Mouse (Mus musculus): Measurements from ENCODE around the gene Olfr980. TPM values are rescaled to one million over a fixed set of nuclear protein-coding genes. Genes with fewer than 3 reads are reported as not detected.
"Not testable (repeated sequence)": the region's sequence is repeated elsewhere in the genome, so short reads cannot be mapped to it uniquely, and the experiment has no call there.

Olfr980 gene
- polyA plus RNA-seq (2015; fragmentation: Nextera tagmentation; extraction: Ambion mirVana): not detected in 2 replicates

DNA sequence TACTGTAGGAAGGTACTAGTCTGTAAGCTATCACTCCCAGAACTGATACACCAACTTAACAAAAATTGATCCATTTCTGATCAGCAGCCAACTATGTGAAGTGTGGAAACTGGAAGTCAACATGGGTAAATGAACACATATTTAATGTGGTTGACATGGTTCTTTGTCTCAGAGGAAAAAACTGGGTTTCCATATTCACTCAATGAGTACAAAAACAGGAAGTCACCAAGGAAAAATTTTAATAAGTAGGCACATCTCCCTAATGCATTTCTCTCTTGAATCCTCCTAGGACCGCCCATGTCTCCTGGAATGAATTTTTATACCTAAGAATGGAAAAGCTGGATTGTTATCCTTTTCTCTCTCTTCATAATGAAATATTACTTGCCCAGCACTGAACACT lies at the start of gene Olfr980:
Gene Olfr980 (minus strand): TSS at position 101 of the 400 bp plus-strand sequence.
- ATAC-seq: no peak
- Histone ChIP-seq H3K9ac (replicated peaks; ENCODE audit: low read depth, low read length) (no peak within 1 kb of the TSS), H3K4me3 (replicated peaks; ENCODE audit: low read length) (no peak within 1 kb of the TSS), H3K9me3 (ENCODE audit: control insufficient read depth, low read length) (no peaks in the 10 kb centered on the region), H3K27ac (ENCODE audit: low read length) (no peak within 1 kb of the TSS), H3K4me2 (ENCODE audit: low read length) (no peak within 1 kb of the TSS), H3K4me1 (replicated peaks; ENCODE audit: control insufficient read depth, insufficient read depth, low read length) (no peaks in the 10 kb centered on the region), H3K36me3 (ENCODE audit: control insufficient read depth, insufficient read depth) (no peaks in the 10 kb centered on the region), H3K27me3 (replicated peaks; ENCODE audit: control insufficient read depth, insufficient read depth, low read length) (no peaks in the 10 kb centered on the region)
- WGBS: 93% methylated on average over 1 of the region's 1 CpGs

DNA sequence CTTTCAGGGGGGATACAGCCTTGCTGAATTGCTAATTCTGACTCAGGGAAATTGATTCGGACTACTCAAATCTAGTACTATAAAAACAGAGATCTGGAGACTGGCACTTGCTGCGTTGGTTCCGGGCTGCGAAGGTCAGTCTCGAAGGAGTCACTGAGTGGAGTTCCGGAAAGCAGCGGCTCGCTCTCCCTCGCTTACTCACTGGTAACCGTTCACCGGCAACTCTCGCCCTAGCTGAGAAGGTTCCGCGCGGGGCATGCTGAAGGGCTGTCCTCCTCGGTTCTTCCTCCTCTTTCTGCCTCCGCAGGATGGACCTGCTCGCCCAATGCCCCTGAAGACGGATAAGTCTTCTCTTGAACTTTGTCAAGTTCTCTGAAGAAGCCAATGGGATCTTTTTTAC lies 40.8 kb upstream of the Olfr980 start:
- Histone ChIP-seq H3K9ac (replicated peaks; ENCODE audit: low read depth, low read length) (no peak overlapping the region), H3K9me3 (ENCODE audit: control insufficient read depth, low read length) (no peaks in the 10 kb centered on the region), H3K4me3 (replicated peaks; ENCODE audit: low read length) (no peak overlapping the region), H3K27ac (ENCODE audit: low read length) (no peak overlapping the region), H3K4me2 (ENCODE audit: low read length) (no peak overlapping the region), H3K36me3 (ENCODE audit: control insufficient read depth, insufficient read depth) (no peaks in the 10 kb centered on the region), H3K4me1 (replicated peaks; ENCODE audit: control insufficient read depth, insufficient read depth, low read length) (no peaks in the 10 kb centered on the region), H3K27me3 (replicated peaks; ENCODE audit: control insufficient read depth, insufficient read depth, low read length) (no peaks in the 10 kb centered on the region)
- ATAC-seq: no peak
- 95% methylated on average over 19 of the region's 19 CpGs for WGBS

DNA sequence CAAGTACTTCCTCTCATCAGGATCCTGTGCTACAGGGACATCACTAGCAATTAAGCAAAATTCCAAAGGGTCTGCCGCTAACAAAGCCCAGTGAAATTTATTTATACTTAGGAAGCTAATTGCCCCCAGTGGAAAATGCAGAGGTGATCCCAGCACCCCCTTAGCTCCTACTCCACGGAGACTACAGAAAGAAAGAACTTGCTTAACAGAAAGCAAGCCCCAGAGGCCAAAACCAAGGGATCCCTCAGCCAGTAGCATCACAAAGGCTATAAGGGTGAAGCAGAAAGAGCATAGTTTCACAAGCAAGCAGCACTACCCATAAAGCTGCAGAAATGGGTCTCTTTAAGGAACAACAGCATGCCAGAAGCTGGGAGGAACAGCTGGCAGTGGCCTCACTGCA lies 11.8 kb upstream of the Olfr980 start, which contains the start of gene Olfr981:
Gene Olfr981 (plus strand): TSS at position 301 of the 400 bp plus-strand sequence.
- no peaks in the 10 kb centered on the region for H3K36me3 ChIP-seq (ENCODE audit: control insufficient read depth, insufficient read depth)
- H3K9me3 ChIP-seq (ENCODE audit: control insufficient read depth, low read length): no peaks in the 10 kb centered on the region
- no peak within 1 kb of the TSS for H3K4me2 ChIP-seq (ENCODE audit: low read length)
- no peak within 1 kb of the TSS for H3K4me3 ChIP-seq (replicated peaks; ENCODE audit: low read length)
- no peaks in the 10 kb centered on the region for H3K27me3 ChIP-seq (replicated peaks; ENCODE audit: control insufficient read depth, insufficient read depth, low read length)
- no peaks in the 10 kb centered on the region for H3K4me1 ChIP-seq (replicated peaks; ENCODE audit: control insufficient read depth, insufficient read depth, low read length)
- H3K9ac ChIP-seq (replicated peaks; ENCODE audit: low read depth, low read length): no peak within 1 kb of the TSS
- no peak for ATAC-seq
- H3K27ac ChIP-seq (ENCODE audit: low read length): no peak within 1 kb of the TSS
- WGBS: 68% methylated on average over 2 of the region's 2 CpGs

DNA sequence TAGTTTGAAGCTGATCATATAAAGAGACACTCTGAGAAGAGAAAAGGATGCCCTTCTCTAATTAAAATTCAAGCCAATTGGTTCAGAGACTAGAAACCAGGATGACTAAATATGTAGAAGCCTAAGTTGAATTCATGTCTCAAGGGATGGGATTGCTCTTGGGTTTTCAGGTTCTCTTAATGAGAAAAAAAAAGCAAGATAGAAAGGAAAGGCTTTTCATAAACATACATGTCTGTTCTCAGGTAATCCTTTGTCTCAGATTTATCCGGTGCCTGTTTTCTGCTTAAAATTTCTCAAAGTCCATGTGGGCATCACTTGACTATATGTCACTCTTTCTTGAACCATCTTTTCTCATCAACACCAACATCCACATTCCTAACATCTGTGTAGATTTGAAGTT lies 6.0 kb downstream of the Olfr980 start, which contains the start of gene Olfr979:
Gene Olfr979 (minus strand): TSS at position 101 of the 400 bp plus-strand sequence.
- H3K27ac ChIP-seq (ENCODE audit: low read length): no peak within 1 kb of the TSS
- H3K36me3 ChIP-seq (ENCODE audit: control insufficient read depth, insufficient read depth): no peaks in the 10 kb centered on the region
- no peak within 1 kb of the TSS for H3K4me3 ChIP-seq (replicated peaks; ENCODE audit: low read length)
- H3K4me1 ChIP-seq (replicated peaks; ENCODE audit: control insufficient read depth, insufficient read depth, low read length): no peaks in the 10 kb centered on the region
- H3K9ac ChIP-seq (replicated peaks; ENCODE audit: low read depth, low read length): no peak within 1 kb of the TSS
- no peaks in the 10 kb centered on the region for H3K9me3 ChIP-seq (ENCODE audit: control insufficient read depth, low read length)
- H3K4me2 ChIP-seq (ENCODE audit: low read length): no peak within 1 kb of the TSS
- WGBS: 97% methylated on average over 1 of the region's 1 CpGs
- no peaks in the 10 kb centered on the region for H3K27me3 ChIP-seq (replicated peaks; ENCODE audit: control insufficient read depth, insufficient read depth, low read length)
- no peak for ATAC-seq

DNA sequence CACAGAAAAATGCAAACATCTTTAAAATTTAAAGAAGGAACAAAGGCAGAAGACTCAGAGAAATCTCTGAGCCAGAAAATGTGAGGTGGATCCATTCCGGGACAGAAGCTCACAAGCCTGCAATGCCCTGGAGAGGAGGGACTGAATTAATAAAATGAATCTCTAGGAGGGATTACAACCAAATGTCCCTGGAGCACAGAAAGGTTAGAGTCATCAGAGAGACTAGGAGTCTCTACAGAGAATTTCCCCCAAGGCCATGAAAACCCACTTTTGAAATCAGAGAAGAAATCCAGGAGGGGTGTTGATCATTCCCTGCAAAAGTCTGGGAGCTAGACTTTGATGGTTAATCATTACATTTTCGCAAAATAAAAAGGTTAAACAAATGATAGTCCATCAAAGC lies 17.6 kb downstream of the Olfr980 start, which contains the start of gene Olfr978:
Gene Olfr978 (plus strand): TSS at position 301 of the 400 bp plus-strand sequence.
- Histone ChIP-seq H3K27ac (ENCODE audit: low read length) (no peak within 1 kb of the TSS), H3K36me3 (ENCODE audit: control insufficient read depth, insufficient read depth) (no peaks in the 10 kb centered on the region), H3K9me3 (ENCODE audit: control insufficient read depth, low read length) (no peaks in the 10 kb centered on the region), H3K4me1 (replicated peaks; ENCODE audit: control insufficient read depth, insufficient read depth, low read length) (no peaks in the 10 kb centered on the region), H3K9ac (replicated peaks; ENCODE audit: low read depth, low read length) (no peak within 1 kb of the TSS), H3K27me3 (replicated peaks; ENCODE audit: control insufficient read depth, insufficient read depth, low read length) (no peaks in the 10 kb centered on the region), H3K4me3 (replicated peaks; ENCODE audit: low read length) (no peak within 1 kb of the TSS), H3K4me2 (ENCODE audit: low read length) (no peak within 1 kb of the TSS)
- 86% methylated on average over 2 of the region's 2 CpGs for WGBS
- no peak for ATAC-seq

DNA sequence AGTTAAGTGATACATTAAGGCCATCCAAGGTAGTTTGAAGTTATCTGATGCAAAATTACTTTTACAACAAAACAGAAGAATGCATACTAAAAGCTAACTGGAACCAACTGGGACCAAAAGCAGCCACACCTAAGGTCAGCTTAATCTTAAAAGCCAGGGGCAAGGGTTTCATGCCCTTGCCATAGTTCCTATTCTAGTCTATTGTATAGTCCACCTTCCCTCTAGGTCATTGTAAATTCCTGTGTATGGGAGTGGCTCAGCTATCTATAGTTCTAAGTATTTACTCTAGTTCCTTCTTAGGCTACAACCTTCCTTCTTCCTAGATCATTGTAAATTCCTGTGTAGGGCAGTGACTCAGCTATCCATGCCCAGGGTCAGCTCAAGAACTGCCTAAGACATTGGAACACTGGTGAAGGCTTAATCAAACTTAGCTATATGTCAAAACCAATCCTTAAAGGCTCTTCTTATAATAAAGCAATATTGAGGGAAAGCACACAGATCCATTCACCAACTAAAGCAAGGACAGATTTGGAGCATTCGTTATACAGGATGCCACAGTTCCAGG lies 32.7 kb downstream of the Olfr980 start:
- H3K36me3 ChIP-seq (ENCODE audit: control insufficient read depth, insufficient read depth); H3K4me2 ChIP-seq (ENCODE audit: low read length); H3K27ac ChIP-seq (ENCODE audit: low read length); ATAC-seq; H3K27me3 ChIP-seq (replicated peaks; ENCODE audit: control insufficient read depth, insufficient read depth, low read length); H3K4me1 ChIP-seq (replicated peaks; ENCODE audit: control insufficient read depth, insufficient read depth, low read length); H3K9ac ChIP-seq (replicated peaks; ENCODE audit: low read depth, low read length); H3K4me3 ChIP-seq (replicated peaks; ENCODE audit: low read length); H3K9me3 ChIP-seq (ENCODE audit: control insufficient read depth, low read length): not testable (repeated sequence)
- 94% methylated on average over 1 of the region's 1 CpGs for WGBS

DNA sequence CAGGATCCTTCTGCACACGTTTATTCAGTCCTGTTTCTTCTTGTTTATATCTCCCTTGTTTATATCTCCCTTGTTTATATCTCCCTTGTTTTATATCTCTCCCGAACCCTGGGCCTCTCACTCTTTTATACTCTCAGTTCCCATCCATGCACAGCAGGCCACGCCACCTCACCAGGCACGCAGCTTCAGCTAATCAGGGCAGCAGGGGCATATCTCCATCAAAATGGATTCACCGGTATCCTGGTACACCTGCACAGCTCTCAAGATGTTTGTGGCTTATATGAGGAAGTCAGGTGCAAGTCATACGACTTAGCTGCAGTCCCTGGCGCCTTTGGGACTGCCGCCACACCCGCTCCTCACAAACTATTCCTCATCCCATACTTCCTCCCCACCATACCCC lies 48.3 kb downstream of the Olfr980 start, which contains the start of gene Olfr976:
Gene Olfr976 (minus strand): TSS at position 101 of the 400 bp plus-strand sequence.
- not testable (repeated sequence) for H3K9ac ChIP-seq (replicated peaks; ENCODE audit: low read depth, low read length); H3K4me2 ChIP-seq (ENCODE audit: low read length); H3K27ac ChIP-seq (ENCODE audit: low read length); H3K4me3 ChIP-seq (replicated peaks; ENCODE audit: low read length); H3K36me3 ChIP-seq (ENCODE audit: control insufficient read depth, insufficient read depth); H3K27me3 ChIP-seq (replicated peaks; ENCODE audit: control insufficient read depth, insufficient read depth, low read length); H3K4me1 ChIP-seq (replicated peaks; ENCODE audit: control insufficient read depth, insufficient read depth, low read length); ATAC-seq; H3K9me3 ChIP-seq (ENCODE audit: control insufficient read depth, low read length)
- WGBS: 85% methylated on average over 6 of the region's 9 CpGs

Other genes starting within 250 kb of the Olfr980 start
- not detected in 2 replicates for gene Olfr968, start 226.3 kb downstream of the Olfr980 start, polyA plus RNA-seq (2015; fragmentation: Nextera tagmentation; extraction: Ambion mirVana)
- not detected in 2 replicates for gene Olfr969, start 218.6 kb downstream of the Olfr980 start, polyA plus RNA-seq (2015; fragmentation: Nextera tagmentation; extraction: Ambion mirVana)
- gene Olfr970, start 200.7 kb downstream of the Olfr980 start, polyA plus RNA-seq (2015; fragmentation: Nextera tagmentation; extraction: Ambion mirVana): not detected in 2 replicates
- gene Olfr971, start 172.7 kb downstream of the Olfr980 start, polyA plus RNA-seq (2015; fragmentation: Nextera tagmentation; extraction: Ambion mirVana): not detected in 2 replicates
- gene Olfr972, start 143.2 kb downstream of the Olfr980 start, polyA plus RNA-seq (2015; fragmentation: Nextera tagmentation; extraction: Ambion mirVana): not detected in 2 replicates
- not detected in 2 replicates for gene Olfr229, start 102.2 kb downstream of the Olfr980 start, polyA plus RNA-seq (2015; fragmentation: Nextera tagmentation; extraction: Ambion mirVana)
- gene Olfr974, start 72.1 kb downstream of the Olfr980 start, polyA plus RNA-seq (2015; fragmentation: Nextera tagmentation; extraction: Ambion mirVana): not detected in 2 replicates
- not detected in 2 replicates for gene Olfr975, start 57.5 kb downstream of the Olfr980 start, polyA plus RNA-seq (2015; fragmentation: Nextera tagmentation; extraction: Ambion mirVana)
- not detected in 2 replicates for gene Olfr976, start 48.4 kb downstream of the Olfr980 start, polyA plus RNA-seq (2015; fragmentation: Nextera tagmentation; extraction: Ambion mirVana)
- not detected in 2 replicates for gene Olfr978, start 17.5 kb downstream of the Olfr980 start, polyA plus RNA-seq (2015; fragmentation: Nextera tagmentation; extraction: Ambion mirVana)
- gene Olfr979, start 6.1 kb downstream of the Olfr980 start, polyA plus RNA-seq (2015; fragmentation: Nextera tagmentation; extraction: Ambion mirVana): not detected in 2 replicates
- gene Olfr981, start 11.9 kb upstream of the Olfr980 start, polyA plus RNA-seq (2015; fragmentation: Nextera tagmentation; extraction: Ambion mirVana): not detected in 2 replicates
- not detected in 2 replicates for gene Olfr982, start 64.2 kb upstream of the Olfr980 start, polyA plus RNA-seq (2015; fragmentation: Nextera tagmentation; extraction: Ambion mirVana)
- not detected in 2 replicates for gene Olfr983, start 84.0 kb upstream of the Olfr980 start, polyA plus RNA-seq (2015; fragmentation: Nextera tagmentation; extraction: Ambion mirVana)
- gene Olfr984, start 104.6 kb upstream of the Olfr980 start, polyA plus RNA-seq (2015; fragmentation: Nextera tagmentation; extraction: Ambion mirVana): not detected in 2 replicates
- not detected in 2 replicates for gene Olfr985, start 120.6 kb upstream of the Olfr980 start, polyA plus RNA-seq (2015; fragmentation: Nextera tagmentation; extraction: Ambion mirVana)
- not detected in 2 replicates for gene Tmem225, start 138.5 kb upstream of the Olfr980 start, polyA plus RNA-seq (2015; fragmentation: Nextera tagmentation; extraction: Ambion mirVana)
- gene Olfr986, start 171.3 kb upstream of the Olfr980 start, polyA plus RNA-seq (2015; fragmentation: Nextera tagmentation; extraction: Ambion mirVana): not detected in 2 replicates
- gene Zfp202, start 182.7 kb upstream of the Olfr980 start, polyA plus RNA-seq (2015; fragmentation: Nextera tagmentation; extraction: Ambion mirVana): 11.0 and 12.0 TPM in 2 replicates

Measured in forebrain, embryonic 16.5 days (tissue).